Mouse (Mus musculus) lung, postnatal 0 days (tissue): ENCODE measurements around the gene Lrrk2.

ENCODE experiments used
- CTCF ChIP-seq: IDR thresholded peaks from 2 replicates; pipeline ENCODE4 v1.5.1; 2016; ENCODE audit warnings: antibody characterized with exemption, mild to moderate bottlenecking
- EP300 ChIP-seq: IDR thresholded peaks from 2 replicates; pipeline ENCODE4 v1.6.1; 2016; ENCODE audit warnings: antibody characterized with exemption, mild to moderate bottlenecking, control low read depth

- 0 out of 2 replicates have a peak, but pooled peaks have one; percentile 3 for TF ChIP-seq CTCF
- no peak for TF ChIP-seq EP300
Observed at GRCm38 (mm10) chr15:91671216-91671615, 1.8 kb upstream of the Lrrk2 start.
